Mouse (Mus musculus): Measurements from ENCODE around the gene Hspbp1.

Gene Hspbp1

GRCm38 (mm10) chr7:4668506-4668905, 16.4 kb downstream of the Hspbp1 start:
- no peak for DNase-seq (ENCODE audit: low read depth, low spot score)

DNA sequence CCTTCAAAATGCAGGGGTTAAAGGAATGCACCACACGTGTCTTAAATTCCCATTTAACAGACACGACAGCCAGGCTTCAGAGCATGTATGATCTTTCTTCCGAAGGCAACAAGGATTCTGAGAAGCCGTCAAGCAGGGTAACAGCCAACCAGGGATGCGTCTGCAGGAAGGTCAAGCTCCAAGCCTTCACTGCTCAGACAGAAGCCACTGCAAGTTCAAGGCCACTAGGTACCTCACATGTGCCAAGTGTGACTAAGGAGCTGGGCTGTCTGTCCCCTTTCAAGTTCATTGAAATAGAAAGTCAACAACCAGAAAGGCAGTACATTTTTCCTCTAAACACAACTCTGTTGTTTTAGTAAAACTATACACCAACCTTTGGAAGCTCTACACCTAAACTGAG, 18.0 kb downstream of the Hspbp1 start:
- DNase-seq (ENCODE audit: low read depth, low spot score) = no peak

DNA sequence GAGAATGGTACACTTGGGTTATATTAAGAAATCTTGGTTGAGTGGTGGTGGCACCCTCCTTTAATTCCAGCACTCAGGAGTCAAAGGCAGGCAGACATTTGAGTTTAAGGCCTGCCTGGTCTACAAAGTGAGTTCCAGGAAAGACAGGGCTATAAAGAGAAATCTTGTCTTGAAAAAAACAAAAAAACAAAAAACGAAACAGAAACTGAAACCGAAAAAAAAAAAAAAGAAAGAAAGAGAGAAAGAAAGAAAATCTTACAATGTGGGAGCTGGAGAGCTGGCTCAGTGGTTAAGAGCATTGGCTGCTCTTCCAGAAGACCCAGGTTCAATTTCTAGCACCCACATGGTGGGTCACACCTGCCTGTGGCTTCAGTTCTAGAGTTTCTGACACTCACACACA, 21.1 kb downstream of the Hspbp1 start:
- no peak for DNase-seq (ENCODE audit: low read depth, low spot score)

- DNase-seq (ENCODE audit: low read depth, low spot score) = no peak
These were observed 21.7 kb downstream of the Hspbp1 start for GRCm38 (mm10) chr7:4663179-4663578.

GRCm38 (mm10) chr7:4659911-4660443, 24.9 kb downstream of the Hspbp1 start:
- DNase-seq (ENCODE audit: low read depth, low spot score) = no peak

DNA sequence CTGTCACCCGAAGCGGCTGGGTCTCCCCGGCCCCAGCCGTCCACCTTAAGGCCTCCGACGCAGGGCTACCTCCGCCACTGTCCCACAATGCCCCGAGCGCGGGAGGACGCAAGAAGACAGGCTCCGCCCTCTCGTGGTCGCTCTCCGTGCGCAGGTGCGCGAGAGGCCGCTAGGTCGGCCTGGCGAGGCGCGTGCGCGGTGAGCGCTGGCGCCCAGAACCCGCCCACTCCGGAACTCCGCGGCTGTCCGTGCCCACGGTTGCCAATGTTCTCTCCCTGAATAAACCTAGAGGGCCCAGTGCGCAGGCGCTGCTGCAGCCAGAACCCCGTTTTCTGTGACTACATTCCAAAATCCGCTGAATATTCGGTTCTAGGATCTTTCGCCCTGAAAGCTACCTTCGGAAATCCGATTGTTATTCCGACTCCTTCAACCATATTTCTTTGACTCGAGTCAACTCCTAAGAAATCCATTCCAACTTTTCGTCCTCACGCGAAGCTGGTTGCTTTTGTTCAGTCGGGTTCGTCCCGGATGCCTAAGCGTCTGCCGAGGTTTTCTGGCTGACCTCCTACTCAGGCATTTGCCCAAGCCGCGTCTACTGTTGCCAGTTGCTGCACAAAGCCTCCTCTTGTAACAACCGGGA, 25.8 kb downstream of the Hspbp1 start, which contains the start of gene Ppp6r1:
Gene Ppp6r1, minus strand, starts transcription at position 108 of the 640 bp plus-strand sequence.
- DNase-seq (ENCODE audit: low read depth, low spot score) = peak; percentile 89

GRCm38 (mm10) chr7:4658128-4658907, 26.6 kb downstream of the Hspbp1 start:
- no peak for DNase-seq (ENCODE audit: low read depth, low spot score)

GRCm38 (mm10) chr7:4657521-4658127, 27.2 kb downstream of the Hspbp1 start:
- DNase-seq (ENCODE audit: low read depth, low spot score) = no peak

DNA sequence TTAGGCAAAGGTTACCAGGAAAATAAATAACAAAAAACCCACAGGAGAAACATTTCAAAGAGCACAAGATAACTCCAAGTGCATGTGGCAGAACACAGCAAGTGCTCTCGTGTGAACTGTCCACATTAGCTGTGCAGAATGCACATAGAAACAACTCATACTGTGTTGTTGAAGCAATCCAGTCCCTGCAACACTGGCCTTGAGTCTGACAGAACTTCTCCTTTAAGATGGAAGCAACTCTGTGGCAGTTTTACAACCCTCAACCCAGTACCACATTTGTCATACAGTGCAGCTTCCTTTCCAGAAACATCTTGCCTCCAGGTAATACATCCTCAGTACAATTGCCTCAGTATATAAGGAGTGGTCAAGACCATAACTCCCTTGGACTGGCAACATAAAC, 28.1 kb downstream of the Hspbp1 start:
- no peak for DNase-seq (ENCODE audit: low read depth, low spot score)

DNA sequence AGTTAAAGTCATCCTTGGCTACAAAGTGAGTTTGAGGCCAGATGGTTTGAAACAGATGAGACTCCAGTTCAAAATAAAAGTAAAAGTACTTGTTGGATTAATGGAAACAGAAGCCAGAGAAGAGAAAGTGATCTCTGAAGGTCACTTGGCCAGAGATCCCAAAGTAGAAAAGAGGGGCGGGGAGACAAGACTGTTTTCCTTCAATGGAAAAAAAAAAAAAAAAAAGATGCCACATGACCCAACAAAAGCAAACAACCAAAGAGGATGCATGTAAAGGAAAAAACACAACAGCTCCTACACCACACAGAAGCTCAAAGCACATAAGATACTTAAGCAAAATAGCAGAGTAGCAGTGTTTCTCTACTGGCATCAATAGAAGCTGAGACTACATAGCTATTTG, 29.0 kb downstream of the Hspbp1 start:
- DNase-seq (ENCODE audit: low read depth, low spot score) = no peak

- DNase-seq (ENCODE audit: low read depth, low spot score) = no peak
These were observed 29.5 kb downstream of the Hspbp1 start for GRCm38 (mm10) chr7:4655393-4655792.

DNA sequence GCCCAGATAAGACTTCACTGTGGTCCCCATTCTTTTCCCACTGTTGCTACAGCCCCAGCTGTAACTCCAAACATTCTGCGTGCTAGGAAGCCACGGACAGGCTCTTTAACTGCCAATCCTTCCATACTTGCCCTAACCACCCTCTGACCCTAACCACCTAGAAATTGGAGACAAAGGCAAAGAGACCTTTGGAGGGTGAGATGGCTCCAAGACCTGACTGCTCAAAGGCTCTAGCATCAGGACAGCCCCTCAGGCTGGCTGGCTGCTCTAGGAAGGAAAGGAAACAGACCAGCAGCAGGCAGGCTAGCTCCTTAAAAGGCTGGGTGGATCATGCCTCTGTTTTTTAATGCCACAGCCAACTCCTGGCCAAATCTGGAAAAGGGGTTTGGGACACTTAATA, 30.6 kb downstream of the Hspbp1 start:
- DNase-seq (ENCODE audit: low read depth, low spot score) = no peak

DNA sequence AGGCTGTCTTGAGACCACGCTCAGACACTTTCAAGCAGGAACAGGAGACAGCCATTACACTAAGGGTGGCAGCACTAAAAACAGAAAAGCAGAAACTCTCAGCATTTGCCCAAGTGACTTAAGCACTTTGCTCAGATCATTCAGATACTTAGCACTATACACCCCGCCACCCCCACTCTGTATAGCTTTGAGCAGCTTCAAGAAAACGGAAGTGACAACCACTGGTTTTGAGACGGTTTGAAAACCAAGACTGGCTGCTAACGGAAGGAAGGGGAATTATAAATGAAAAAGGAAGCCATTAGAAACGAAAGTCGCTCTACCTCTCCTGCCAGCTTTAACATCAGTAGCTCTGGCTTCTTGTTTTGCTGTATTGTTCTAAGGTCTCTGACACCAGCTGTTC, 31.1 kb downstream of the Hspbp1 start:
- no peak for DNase-seq (ENCODE audit: low read depth, low spot score)

DNA sequence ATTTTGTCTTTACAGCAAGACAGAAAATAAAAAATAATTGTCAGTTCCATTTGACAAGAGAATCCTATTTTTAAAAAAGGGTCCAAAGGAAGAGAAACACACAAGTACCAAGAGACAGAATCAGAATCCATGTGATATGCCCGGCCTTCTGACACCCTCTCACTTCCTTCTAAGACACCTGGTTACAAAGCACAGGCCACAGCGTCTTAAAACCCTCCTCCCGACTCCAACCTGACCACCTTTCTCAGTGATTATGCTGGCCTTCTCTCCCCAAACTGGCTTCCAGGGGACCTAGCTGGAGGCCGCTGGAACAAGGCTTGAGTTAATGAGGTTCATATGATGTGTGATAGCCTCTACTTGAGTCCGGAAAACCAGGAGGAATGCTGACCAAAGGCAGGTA, 31.5 kb downstream of the Hspbp1 start:
- no peak for DNase-seq (ENCODE audit: low read depth, low spot score)

DNA sequence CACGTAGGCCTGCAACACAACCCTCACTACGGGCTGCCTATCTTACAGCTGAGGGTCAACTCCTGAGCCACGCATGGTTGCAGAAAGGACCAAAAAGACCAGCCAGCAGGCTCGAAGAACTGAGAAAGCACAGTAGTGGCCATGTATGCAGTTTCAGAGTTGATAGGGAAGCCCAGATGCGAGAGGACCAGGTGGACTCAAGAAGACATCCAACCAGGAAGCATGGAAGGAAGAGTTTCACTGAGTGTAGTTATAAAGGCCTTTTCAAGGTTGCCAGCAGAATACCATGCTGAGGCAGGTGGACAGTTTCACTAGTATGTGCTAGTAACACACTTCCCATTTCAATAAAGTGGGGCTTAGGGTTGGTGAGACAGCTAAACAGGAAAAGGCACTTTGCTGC, 32.1 kb downstream of the Hspbp1 start:
- no peak for DNase-seq (ENCODE audit: low read depth, low spot score)

DNA sequence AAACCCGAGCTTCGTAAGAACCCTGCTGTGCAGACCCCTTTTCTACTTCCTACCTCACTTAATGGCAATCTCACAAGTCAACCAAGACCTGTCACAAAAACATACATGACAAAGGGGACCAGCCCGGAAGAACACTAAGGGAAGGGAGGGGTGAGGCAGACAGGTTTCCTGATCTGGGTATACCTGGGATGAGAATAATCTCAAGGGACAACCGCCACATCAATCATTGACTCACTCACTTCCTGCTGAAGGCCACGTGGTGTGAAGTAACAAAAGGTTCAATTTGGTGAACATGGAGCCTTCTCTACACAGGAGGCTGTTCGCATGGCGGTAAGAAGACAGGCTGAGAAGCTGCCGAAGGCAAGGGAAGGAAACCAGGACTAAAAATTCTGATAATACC, 33.3 kb downstream of the Hspbp1 start:
- DNase-seq (ENCODE audit: low read depth, low spot score) = no peak

- no peak for DNase-seq (ENCODE audit: low read depth, low spot score)
These were observed 36.9 kb downstream of the Hspbp1 start for GRCm38 (mm10) chr7:4647992-4648391.

- DNase-seq (ENCODE audit: low read depth, low spot score) = no peak
These were observed 37.6 kb downstream of the Hspbp1 start for GRCm38 (mm10) chr7:4647291-4647690.

DNA sequence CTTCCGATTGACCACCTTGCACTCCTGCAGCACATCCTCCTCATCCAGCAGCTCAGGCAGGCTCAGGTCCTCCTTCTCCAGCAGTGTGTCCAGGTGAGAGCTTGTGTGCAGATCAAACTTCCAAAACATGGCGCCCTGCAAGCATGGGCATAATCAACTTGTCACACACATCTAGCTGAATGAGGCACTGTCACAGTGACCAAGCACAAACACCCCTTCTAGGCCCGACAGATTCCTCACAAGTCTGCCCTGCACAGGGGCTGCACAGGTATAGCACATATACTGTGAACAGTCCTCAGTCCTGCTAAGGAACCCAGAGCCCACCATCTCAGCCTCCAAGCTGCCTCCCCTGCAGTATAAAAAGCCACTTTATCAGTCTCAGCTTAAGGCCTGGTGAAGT, 38.1 kb downstream of the Hspbp1 start:
- no peak for DNase-seq (ENCODE audit: low read depth, low spot score)

DNA sequence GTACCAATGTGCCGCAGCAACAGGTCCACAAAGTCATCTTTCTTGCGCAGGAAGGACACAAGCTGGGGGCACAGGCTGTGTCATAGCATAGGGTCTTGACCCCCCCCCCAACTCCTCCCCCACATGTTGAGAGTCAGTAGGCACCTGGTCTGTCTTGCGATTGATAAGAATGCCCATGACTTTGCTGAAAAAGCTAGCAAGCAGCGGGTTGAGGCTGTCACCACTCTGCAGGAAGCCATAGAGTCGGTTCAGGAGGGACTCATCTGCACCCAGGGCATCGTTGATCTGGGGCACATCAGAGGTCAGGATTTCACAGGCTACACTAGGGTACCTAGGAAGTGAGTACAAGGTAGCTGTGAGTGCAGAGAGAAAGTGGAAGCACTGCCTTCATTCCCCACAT, 41.6 kb downstream of the Hspbp1 start:
- no peak for DNase-seq (ENCODE audit: low read depth, low spot score)

- DNase-seq (ENCODE audit: low read depth, low spot score) = no peak
These were observed 42.9 kb downstream of the Hspbp1 start for GRCm38 (mm10) chr7:4641956-4642355.

- no peak for DNase-seq (ENCODE audit: low read depth, low spot score)
These were observed 43.7 kb downstream of the Hspbp1 start for GRCm38 (mm10) chr7:4641155-4641554.

DNA sequence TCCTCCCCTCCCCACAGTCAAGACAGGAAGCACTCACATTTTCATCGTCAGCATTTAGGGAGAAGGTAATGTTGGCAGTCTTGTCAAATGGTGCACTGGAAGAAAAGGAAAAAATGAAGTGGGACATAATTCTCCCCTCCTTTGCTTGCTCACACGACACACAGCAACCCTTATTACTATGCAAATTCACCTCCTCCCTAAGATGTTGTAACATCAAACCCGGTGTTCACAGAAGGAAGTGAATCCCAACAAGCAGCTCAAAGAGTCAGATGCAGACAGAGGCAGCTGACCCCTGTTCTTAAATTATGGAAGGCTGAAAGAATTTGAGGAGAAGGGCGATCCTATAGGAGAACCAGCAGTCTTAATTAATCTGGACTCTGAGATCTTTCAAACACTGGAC, 48.7 kb downstream of the Hspbp1 start:
- no peak for DNase-seq (ENCODE audit: low read depth, low spot score)
